Mouse (Mus musculus) midbrain, embryonic 13.5 days (tissue): ENCODE measurements around the gene Stbd1. TPM values are rescaled to one million over a fixed set of nuclear protein-coding genes. Genes with fewer than 3 reads are reported as not detected.

Experiments
- ATAC-seq: fragments of 200-750 bp; cut with Nextera tagmentation; 2 replicates; pipeline ENCODE4 v1.8.0; 2017; ENCODE audit warnings: mild to moderate bottlenecking, moderate TSS enrichment, moderate library complexity
- H3K27ac ChIP-seq: fragments of 300-500 bp; sonication (generic); 2 replicates; pipeline ENCODE4 v1.5.1; 2015; ENCODE audit warnings: inconsistent platforms, mild to moderate bottlenecking, moderate library complexity
- H3K27me3 ChIP-seq: fragments of 300-500 bp; sonication (generic); 2 replicates; pipeline ENCODE4 v1.6.1; 2015; ENCODE audit warnings: mild to moderate bottlenecking, inconsistent platforms
- H3K36me3 ChIP-seq: fragments of 300-500 bp; sonication (generic); 2 replicates; pipeline ENCODE4 v1.6.1; 2015; ENCODE audit warnings: mild to moderate bottlenecking, inconsistent platforms
- H3K4me1 ChIP-seq: fragments of 300-500 bp; sonication (generic); replicated peaks from 2 replicates; pipeline ENCODE4 v1.6.1; 2015; ENCODE audit warnings: inconsistent platforms
- H3K4me2 ChIP-seq: fragments of 300-500 bp; sonication (generic); replicated peaks from 2 replicates; pipeline ENCODE4 v1.6.1; 2015; ENCODE audit warnings: moderate library complexity, mild to moderate bottlenecking, inconsistent platforms
- H3K4me3 ChIP-seq: fragments of 300-500 bp; sonication (generic); replicated peaks from 2 replicates; pipeline ENCODE4 v1.5.1; 2015; ENCODE audit warnings: mild to moderate bottlenecking, inconsistent platforms
- H3K9ac ChIP-seq: fragments of 300-500 bp; sonication (generic); replicated peaks from 2 replicates; pipeline ENCODE4 v1.6.1; 2015; ENCODE audit warnings: mild to moderate bottlenecking, inconsistent platforms
- H3K9me3 ChIP-seq: fragments of 300-500 bp; sonication (generic); 2 replicates; pipeline ENCODE4 v1.6.1; 2016; ENCODE audit warnings: mild to moderate bottlenecking, inconsistent platforms
- WGBS: fragments of 180-500 bp; shearing (Covaris S2); methylation state at CpG from one replicate; pipeline ENCODE4 v1.1.7; 2015; 5-methylcytosine and 5-hydroxymethylcytosine counted together
- polyA plus RNA-seq: library from polyadenylated mRNA; unstranded; fragments of >200 nt; fragmentation: Nextera tagmentation; extraction: Ambion mirVana; gene quantifications from 2 replicates; pipeline ENCODE4 v1.2.1, GENCODE M21; 2015

Gene Stbd1
- polyA plus RNA-seq, 1 experiment from 2014 or later = 4.6 TPM

DNA sequence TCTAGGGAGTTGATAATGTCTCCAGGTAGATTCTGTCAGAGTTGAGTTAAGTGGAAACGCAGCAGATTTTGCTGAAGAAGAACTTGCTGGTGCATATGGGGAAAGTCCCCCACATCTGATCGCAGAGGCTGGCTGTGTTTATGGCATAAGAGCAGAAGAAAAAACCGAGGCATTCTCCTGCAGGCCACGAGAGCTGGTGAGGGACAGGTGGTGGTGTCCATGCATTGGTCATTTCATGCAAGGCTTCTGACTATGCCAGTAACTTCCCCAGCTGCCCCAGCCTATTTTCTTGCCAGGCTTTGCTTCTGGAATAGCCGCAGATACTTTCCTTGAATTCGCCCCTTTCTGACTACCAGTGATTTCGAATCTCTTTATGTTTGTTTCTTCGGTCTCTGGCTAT lies 6.0 kb upstream of the Stbd1 start:
- H3K4me1 ChIP-seq = no peaks in the 10 kb centered on the region
- peaks cover 7% of the 10 kb centered on the region; the same call in 1 of the 2 replicates for H3K27me3 ChIP-seq
- no peak overlapping the region for H3K9ac ChIP-seq
- no peak overlapping the region for H3K4me3 ChIP-seq
- H3K9me3 ChIP-seq = no peaks in the 10 kb centered on the region
- no peak for ATAC-seq
- no peak overlapping the region for H3K27ac ChIP-seq
- WGBS = 89% methylated on average over 8 of the region's 8 CpGs
- no peak overlapping the region for H3K4me2 ChIP-seq
- no peaks in the 10 kb centered on the region for H3K36me3 ChIP-seq

DNA sequence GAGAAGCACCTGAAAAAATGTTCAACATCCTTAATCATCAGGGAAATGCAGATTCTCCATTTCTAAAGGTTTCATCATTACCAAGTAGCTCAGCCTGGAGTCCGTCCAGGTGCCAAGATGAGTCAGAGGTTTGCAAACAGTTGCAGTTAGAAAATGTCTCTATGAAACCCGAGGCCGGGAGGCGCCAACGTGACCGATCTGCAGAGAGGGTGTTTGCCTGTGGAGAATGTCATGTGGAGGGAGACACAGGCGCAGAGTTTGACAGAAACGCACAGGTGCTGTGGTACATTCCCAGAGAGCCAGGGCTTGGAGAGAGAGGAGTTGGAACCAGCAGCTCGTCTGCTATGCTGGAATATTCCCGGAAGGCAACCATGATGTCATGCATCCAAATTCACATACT lies 3.8 kb upstream of the Stbd1 start:
- Histone ChIP-seq H3K9ac (no peak overlapping the region), H3K9me3 (no peaks in the 10 kb centered on the region), H3K4me2 (no peak overlapping the region), H3K27ac (no peak overlapping the region), H3K36me3 (no peaks in the 10 kb centered on the region), H3K4me3 (no peak overlapping the region), H3K4me1 (peaks cover 7% of the 10 kb centered on the region), H3K27me3 (peaks cover 14% of the 10 kb centered on the region)
- 85% methylated on average over 10 of the region's 10 CpGs for WGBS
- ATAC-seq = no peak

DNA sequence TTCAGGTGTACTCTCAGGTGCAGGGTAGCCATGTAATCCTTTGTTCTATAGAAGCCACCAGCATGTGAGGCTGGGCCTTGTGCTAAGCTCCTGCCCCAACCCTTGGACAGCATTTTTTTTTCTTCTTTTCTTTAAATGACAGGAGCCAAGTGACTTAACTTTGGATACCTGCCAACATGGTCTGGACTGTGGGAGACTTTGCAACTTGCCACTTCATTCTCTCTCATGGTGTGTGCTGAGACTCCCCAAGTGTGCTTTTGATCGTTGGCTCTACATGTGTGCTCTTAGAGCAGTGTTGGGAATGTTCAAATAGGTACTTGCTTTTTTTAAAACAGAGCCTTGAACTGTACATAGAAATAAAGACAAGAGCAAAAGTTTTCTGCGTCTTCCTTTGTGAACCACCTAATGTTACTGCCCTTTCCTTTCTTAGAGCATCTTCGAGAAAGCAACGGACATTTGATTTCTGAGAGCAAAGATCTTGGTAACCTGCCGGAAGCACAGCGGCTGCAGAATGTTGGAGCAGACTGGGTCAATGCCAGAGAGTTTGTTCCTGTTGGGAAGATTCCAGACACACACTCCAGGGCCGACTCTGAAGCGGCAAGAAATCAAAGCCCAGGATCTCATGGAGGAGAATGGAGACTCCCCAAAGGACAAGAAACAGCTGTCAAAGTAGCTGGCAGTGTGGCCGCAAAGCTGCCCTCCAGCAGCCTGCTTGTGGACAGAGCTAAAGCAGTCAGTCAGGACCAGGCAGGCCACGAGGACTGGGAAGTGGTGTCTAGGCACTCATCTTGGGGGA lies 1.8 kb downstream of the Stbd1 start:
- H3K36me3 ChIP-seq = no peaks in the 10 kb centered on the region
- H3K9me3 ChIP-seq = no peaks in the 10 kb centered on the region
- H3K4me2 ChIP-seq = no peak overlapping the region
- ATAC-seq = no peak
- peaks cover 27% of the 10 kb centered on the region for H3K27me3 ChIP-seq
- 77% methylated on average over 10 of the region's 10 CpGs for WGBS
- no peak overlapping the region for H3K27ac ChIP-seq
- H3K9ac ChIP-seq = no peak overlapping the region
- H3K4me3 ChIP-seq = no peak overlapping the region
- H3K4me1 ChIP-seq = peaks cover 7% of the 10 kb centered on the region

DNA sequence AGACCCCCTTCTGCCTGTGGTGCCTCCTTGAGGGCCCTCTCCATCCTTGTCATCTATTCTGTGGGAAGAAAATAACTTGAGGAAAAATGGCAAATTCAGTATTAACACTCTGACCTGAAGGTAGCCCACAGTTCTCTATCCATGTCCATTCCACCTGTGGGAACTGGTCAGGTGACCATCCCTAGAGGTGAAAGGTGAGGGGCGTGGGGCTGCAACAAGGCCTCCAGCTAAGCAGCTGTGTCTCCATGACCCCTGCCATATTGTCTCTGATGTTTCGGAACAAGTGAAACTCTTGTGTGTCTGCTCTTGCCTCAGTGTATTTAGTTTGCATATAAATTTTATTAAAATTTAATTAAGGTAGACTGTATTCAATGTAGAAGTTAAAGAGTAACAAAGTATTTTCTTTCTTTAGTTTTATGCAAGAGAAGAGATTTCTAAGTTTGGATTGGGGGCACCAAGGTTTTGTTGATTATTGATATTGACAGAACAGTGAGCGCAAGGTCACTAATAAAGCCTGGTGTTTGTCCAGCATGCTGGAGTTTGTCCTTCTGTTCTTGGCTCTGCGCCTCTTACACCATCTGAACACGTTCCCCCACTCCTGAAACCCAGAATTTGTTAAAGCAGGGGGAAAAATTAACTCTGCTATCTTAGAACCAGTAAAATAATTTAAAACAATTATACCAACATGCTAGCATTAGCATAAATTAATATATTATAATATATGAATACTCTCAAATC lies 4.8 kb downstream of the Stbd1 start:
- Histone ChIP-seq H3K4me1 (peaks cover 7% of the 10 kb centered on the region), H3K9me3 (no peaks in the 10 kb centered on the region), H3K27me3 (peaks cover 19% of the 10 kb centered on the region), H3K4me2 (no peak overlapping the region), H3K36me3 (no peaks in the 10 kb centered on the region), H3K4me3 (no peak overlapping the region), H3K9ac (no peak overlapping the region), H3K27ac (no peak overlapping the region)
- 90% methylated on average over 5 of the region's 5 CpGs for WGBS
- ATAC-seq = no peak

DNA sequence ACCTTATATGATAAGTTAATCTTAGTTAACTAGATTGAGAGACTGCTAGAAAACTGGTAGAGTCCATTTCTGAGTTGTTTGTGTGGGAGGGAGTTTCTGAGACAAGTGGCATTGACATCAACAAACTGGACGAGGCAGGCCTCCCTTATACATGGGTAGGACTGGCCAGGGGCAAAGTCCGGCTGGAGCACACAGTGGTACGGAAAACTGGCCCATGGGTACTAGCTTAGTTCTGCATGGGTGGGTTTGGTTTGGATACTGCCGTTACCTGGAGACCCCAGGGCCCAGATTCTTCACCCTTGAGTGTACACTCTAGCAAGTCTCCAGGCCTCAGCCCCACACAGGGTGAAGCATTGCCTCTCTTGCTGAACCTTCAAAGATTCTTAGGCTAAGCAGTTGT lies 9.9 kb downstream of the Stbd1 start:
- H3K4me3 ChIP-seq = no peak overlapping the region
- no peak for ATAC-seq
- H3K4me1 ChIP-seq = no peaks in the 10 kb centered on the region
- H3K9me3 ChIP-seq = no peaks in the 10 kb centered on the region
- no peak overlapping the region for H3K27ac ChIP-seq
- no peaks in the 10 kb centered on the region for H3K36me3 ChIP-seq
- H3K9ac ChIP-seq = no peak overlapping the region
- no peak overlapping the region for H3K4me2 ChIP-seq
- no peaks in the 10 kb centered on the region for H3K27me3 ChIP-seq
- WGBS = 78% methylated on average over 4 of the region's 4 CpGs

DNA sequence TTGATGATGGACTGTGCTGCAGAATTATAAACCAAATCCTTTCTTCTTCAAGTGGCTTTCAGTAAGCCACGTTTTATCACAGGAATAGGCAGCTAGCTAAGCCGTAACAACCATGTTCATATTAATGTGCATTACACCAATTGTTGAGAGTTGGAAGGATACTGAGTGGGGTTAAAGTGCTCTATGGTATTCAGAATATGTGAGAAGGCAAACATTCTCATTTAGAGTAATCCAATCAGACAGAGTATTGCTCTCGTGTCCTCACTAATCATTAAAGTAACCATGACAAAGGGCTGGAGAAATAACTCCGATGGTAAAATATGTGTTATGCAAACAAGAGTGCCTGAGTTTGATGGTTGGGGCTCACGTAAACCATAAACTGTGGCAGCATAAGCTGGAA lies 19.0 kb downstream of the Stbd1 start:
- Histone ChIP-seq H3K9ac (no peak overlapping the region), H3K36me3 (no peaks in the 10 kb centered on the region), H3K27me3 (no peaks in the 10 kb centered on the region), H3K4me2 (no peak overlapping the region), H3K27ac (no peak overlapping the region), H3K4me3 (no peak overlapping the region), H3K9me3 (0 out of 2 replicates have a peak, but pooled peaks cover 4% of the 10 kb centered on the region), H3K4me1 (no peaks in the 10 kb centered on the region)
- 77% methylated on average over 5 of the region's 5 CpGs for WGBS
- ATAC-seq = no peak

DNA sequence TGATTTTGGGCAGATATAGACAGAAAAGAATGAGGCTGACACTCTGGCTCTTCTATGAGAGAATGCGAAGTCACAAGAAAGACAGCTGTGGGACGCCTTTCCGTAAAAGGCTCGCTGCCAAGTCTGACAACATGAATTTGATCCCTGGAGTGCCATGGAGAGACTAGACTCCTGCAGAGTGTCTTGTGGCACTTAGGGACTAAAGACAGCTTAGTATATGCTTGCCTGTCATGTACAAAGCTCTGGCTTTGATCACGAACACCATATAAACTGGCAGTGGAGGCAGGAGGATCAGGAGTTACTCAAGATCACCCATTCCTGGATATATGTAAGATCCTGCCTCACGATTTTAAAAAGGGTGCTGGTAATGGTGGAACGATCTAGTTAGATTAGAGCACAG lies 25.1 kb downstream of the Stbd1 start:
- 83% methylated on average over 7 of the region's 7 CpGs for WGBS

DNA sequence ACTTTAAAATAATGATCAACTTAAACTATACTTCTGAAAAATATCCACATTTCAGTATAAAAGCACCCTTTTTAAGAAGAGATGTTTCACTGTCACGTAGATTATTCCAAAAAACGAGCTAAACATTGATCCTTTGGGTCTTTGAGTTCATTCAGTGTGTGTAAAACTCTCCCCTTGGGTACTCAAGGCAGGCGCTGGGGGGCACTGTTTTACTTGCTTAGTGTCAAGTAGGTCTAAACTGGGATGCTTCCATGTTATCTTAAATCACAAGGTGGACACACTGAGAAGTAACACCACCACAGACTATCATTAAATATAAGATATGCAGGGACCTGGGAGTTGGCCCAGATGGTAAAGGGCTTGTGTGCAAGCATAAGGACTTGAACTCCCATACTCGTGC lies 30.7 kb downstream of the Stbd1 start:
- no peak for ATAC-seq
- H3K4me3 ChIP-seq = no peak overlapping the region
- H3K9me3 ChIP-seq = no peaks in the 10 kb centered on the region
- no peak overlapping the region for H3K4me2 ChIP-seq
- H3K27me3 ChIP-seq = no peaks in the 10 kb centered on the region
- no peak overlapping the region for H3K9ac ChIP-seq
- 64% methylated on average over 4 of the region's 4 CpGs for WGBS
- H3K4me1 ChIP-seq = no peaks in the 10 kb centered on the region
- H3K36me3 ChIP-seq = no peaks in the 10 kb centered on the region
- H3K27ac ChIP-seq = no peak overlapping the region

More for the DNA sequence above, 25.1 kb downstream of the Stbd1 start:
- Histone ChIP-seq H3K9ac (no peak overlapping the region), H3K4me3 (no peak overlapping the region), H3K9me3 (peaks cover 4% of the 10 kb centered on the region; the same call in 1 of the 2 replicates), H3K27ac (no peak overlapping the region), H3K4me1 (no peaks in the 10 kb centered on the region), H3K4me2 (no peak overlapping the region), H3K27me3 (no peaks in the 10 kb centered on the region), H3K36me3 (no peaks in the 10 kb centered on the region)
- ATAC-seq = no peak

DNA sequence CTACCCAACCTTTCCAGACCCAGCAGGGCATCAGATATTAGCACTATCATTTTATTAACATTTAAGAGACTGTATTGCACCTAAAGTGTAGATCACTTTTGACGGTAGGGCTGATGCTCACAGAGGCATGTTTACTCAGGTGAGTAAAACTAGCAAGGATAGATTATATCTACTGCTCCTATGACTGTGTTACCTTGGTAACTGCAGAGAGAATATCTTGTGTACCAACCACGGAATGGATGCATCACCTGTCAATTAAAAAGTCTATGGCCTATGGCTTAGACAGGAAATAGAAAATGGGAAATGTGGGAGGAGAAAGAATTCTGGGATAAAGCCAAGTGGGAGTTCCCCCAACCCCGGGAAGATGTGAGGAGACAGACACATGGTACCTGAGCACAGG lies 32.1 kb downstream of the Stbd1 start:
- no peaks in the 10 kb centered on the region for H3K4me1 ChIP-seq
- no peak for ATAC-seq
- no peak overlapping the region for H3K4me2 ChIP-seq
- WGBS = 82% methylated on average over 3 of the region's 3 CpGs
- no peaks in the 10 kb centered on the region for H3K9me3 ChIP-seq
- H3K27me3 ChIP-seq = no peaks in the 10 kb centered on the region
- no peak overlapping the region for H3K4me3 ChIP-seq
- H3K27ac ChIP-seq = no peak overlapping the region
- no peaks in the 10 kb centered on the region for H3K36me3 ChIP-seq
- no peak overlapping the region for H3K9ac ChIP-seq

DNA sequence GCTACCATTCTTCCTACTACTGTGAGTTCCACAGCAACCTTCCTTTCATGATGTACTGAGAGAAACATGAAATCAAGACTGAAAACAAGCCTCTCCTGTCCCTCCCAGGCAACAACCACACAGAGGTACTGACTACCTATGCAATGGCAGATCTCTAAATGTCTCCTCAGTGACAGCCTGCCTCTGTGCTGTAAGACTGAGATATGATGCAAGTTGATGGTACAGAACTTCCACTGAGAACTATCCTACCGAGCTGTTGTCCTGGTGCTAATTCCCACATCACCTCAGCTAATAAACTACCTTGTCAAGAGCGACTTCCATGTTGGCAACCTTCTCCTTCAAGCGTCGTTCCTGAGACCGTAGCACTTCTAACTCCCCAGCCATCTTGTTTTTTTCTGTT lies 33.0 kb downstream of the Stbd1 start:
- H3K4me2 ChIP-seq = no peak overlapping the region
- ATAC-seq = no peak
- WGBS = 88% methylated on average over 5 of the region's 5 CpGs

DNA sequence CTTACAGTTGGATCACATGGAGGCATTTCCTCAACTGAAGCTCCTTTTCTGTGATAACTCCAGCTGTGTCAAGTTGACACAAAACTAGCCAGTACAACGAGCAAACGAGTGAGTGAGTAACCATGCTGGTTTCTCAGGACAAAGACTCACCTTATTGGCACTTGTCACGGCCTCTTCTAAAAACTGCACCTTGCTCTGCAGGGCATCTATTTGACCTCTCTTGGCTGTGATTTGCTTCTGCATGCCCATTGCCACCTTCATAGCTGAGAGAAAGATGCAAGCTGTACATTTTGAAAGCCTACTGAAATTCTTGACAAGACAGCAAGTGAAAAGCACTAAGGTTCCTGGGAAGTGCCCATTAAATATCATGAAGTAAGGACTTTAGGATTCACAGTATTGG lies 38.0 kb downstream of the Stbd1 start:
- Histone ChIP-seq H3K4me3 (no peak overlapping the region), H3K27ac (no peak overlapping the region), H3K36me3 (no peaks in the 10 kb centered on the region), H3K4me2 (no peak overlapping the region), H3K9me3 (no peaks in the 10 kb centered on the region), H3K27me3 (no peaks in the 10 kb centered on the region), H3K4me1 (no peaks in the 10 kb centered on the region), H3K9ac (no peak overlapping the region)
- 92% methylated on average over 3 of the region's 3 CpGs for WGBS
- no peak for ATAC-seq

More for the DNA sequence above, 33.0 kb downstream of the Stbd1 start:
- Histone ChIP-seq H3K27ac (no peak overlapping the region), H3K4me1 (no peaks in the 10 kb centered on the region), H3K9ac (no peak overlapping the region), H3K36me3 (no peaks in the 10 kb centered on the region), H3K9me3 (no peaks in the 10 kb centered on the region), H3K27me3 (no peaks in the 10 kb centered on the region), H3K4me3 (no peak overlapping the region)
